Mouse (Mus musculus) granulocyte monocyte progenitor cell, adult 5-6 weeks (primary cell): ENCODE data around the gene Wdr93. TPM values are rescaled to one million over a fixed set of nuclear protein-coding genes. Genes with fewer than 3 reads are reported as not detected.

Source experiments
- total RNA-seq, 2 experiments: library from RNA; stranded (forward) in 1 of 2; stranded (reverse) in 1 of 2; fragments of 200-712, 200-1000 nt in 1 of 2; fragments of >200 nt in 1 of 2; fragmentation: Nextera tagmentation in 1 of 2; gene quantifications; 2 replicates each; pipeline ENCODE4 v1.2.3; 2014 to 2017

Gene Wdr93
- total RNA-seq, 2 experiments from 2014 or later, result not detected

Other genes with a start within 250 kb of the Wdr93 start
- 1.2 TPM in 1 of 2 replicates, not detected in the other for gene Rhcg, start 125.5 kb upstream of the Wdr93 start, total RNA-seq (2014; fragmentation: Nextera tagmentation)
- 0.13 and 0.21 TPM in 2 replicates for gene Rhcg, start 125.5 kb upstream of the Wdr93 start, total RNA-seq (2017)
- 26.5 and 36.5 TPM in 2 replicates for gene Ticrr, start 83.0 kb upstream of the Wdr93 start, total RNA-seq (2014; fragmentation: Nextera tagmentation)
- gene Ticrr, start 83.0 kb upstream of the Wdr93 start, total RNA-seq (2017), result 14.0 and 14.3 TPM in 2 replicates
- gene Kif7, start 27.4 kb upstream of the Wdr93 start, total RNA-seq (2014; fragmentation: Nextera tagmentation), result 0.64 TPM in 1 of 2 replicates, not detected in the other
- 1.3 and 3.6 TPM in 2 replicates for gene Kif7, start 27.4 kb upstream of the Wdr93 start, total RNA-seq (2017)
- not detected in 2 replicates for gene Plin1, start 10.3 kb upstream of the Wdr93 start, total RNA-seq (2014; fragmentation: Nextera tagmentation)
- gene Plin1, start 10.3 kb upstream of the Wdr93 start, total RNA-seq (2017), result not detected in 2 replicates
- gene Pex11a, start within 50 bp of the Wdr93 start, total RNA-seq (2014; fragmentation: Nextera tagmentation), result 0.41 and 4.4 TPM in 2 replicates
- gene Pex11a, start within 50 bp of the Wdr93 start, total RNA-seq (2017), result 1.4 TPM in 2 replicates
- gene Mesp1, start 50.6 kb downstream of the Wdr93 start, total RNA-seq (2014; fragmentation: Nextera tagmentation), result not detected in 2 replicates
- gene Mesp1, start 50.6 kb downstream of the Wdr93 start, total RNA-seq (2017), result not detected in 2 replicates
- not detected in 2 replicates for gene Mesp2, start 67.6 kb downstream of the Wdr93 start, total RNA-seq (2014; fragmentation: Nextera tagmentation)
- gene Mesp2, start 67.6 kb downstream of the Wdr93 start, total RNA-seq (2017), result not detected in 2 replicates
- gene Anpep, start 117.9 kb downstream of the Wdr93 start, total RNA-seq (2014; fragmentation: Nextera tagmentation), result 0.36 TPM in 1 of 2 replicates, not detected in the other
- gene Anpep, start 117.9 kb downstream of the Wdr93 start, total RNA-seq (2017), result not detected in 2 replicates
- 29.6 and 38.1 TPM in 2 replicates for gene Ap3s2, start 177.5 kb downstream of the Wdr93 start, total RNA-seq (2014; fragmentation: Nextera tagmentation)
- gene Ap3s2, start 177.5 kb downstream of the Wdr93 start, total RNA-seq (2017), result 8.3 and 9.3 TPM in 2 replicates
- 1.8 TPM in 1 of 2 replicates, not detected in the other for gene Arpin, start 192.2 kb downstream of the Wdr93 start, total RNA-seq (2014; fragmentation: Nextera tagmentation)
- not detected in 2 replicates for gene Arpin, start 192.2 kb downstream of the Wdr93 start, total RNA-seq (2017)